ENCODE assay signal across 28 mouse cellular contexts in the genomic region with DNA sequence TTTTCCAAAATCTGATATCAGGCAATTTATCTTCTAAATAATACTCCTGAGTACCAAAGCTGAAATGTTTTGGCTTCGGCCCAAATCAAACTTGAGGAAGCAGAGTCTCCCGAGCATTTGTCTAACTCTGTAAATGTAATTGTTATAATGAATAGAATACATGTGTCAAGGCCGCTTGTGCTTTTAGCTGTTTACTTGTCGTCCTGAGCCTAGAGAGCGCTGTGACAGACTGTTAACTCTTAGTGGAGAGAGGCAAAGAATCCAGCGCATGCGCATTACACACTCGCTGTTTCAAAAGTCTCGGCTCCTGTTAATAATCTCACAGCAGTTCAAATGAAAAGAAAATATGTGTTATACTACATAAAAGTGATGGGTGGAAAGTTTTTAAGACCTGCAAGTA.
A peak's percentile ranks its signal among the peaks of the same experiment; 100 is the strongest.
DNase-seq lines count a peak whose midpoint lies in the region; ATAC-seq and TF ChIP-seq lines count a peak whose summit lies in the region.
"Had no signal": no experiment of that assay in that cellular context is flagged by ENCODE, and none has a peak within 500 bp of the region (broad histone marks: within the 10 kb centered on the region; RNA-seq: fewer than 3 reads in every experiment).

No protein-coding gene starts in this region.

- H3K9ac ChIP-seq in hindbrain, postnatal 0 days (replicated peaks; ENCODE audit: low read length) = no peak overlapping the region
- H3K9ac ChIP-seq in hindbrain, embryonic 12.5 days = no peak overlapping the region
- H3K9ac ChIP-seq: embryonic facial prominence, embryonic 13.5 days; forebrain, embryonic 15.5 days; heart, embryonic 15.5 days; hindbrain, embryonic 15.5 days; intestine, embryonic 15.5 days; limb, embryonic 15.5 days; liver, embryonic 14.5 days; lung, embryonic 15.5 days had no signal

- H3K27ac ChIP-seq in hindbrain, postnatal 0 days = no peak overlapping the region
- H3K27ac ChIP-seq in hindbrain, embryonic 12.5 days = no peak overlapping the region
- no peak overlapping the region for H3K27ac ChIP-seq in gastrocnemius, adult 2 months
- H3K27ac ChIP-seq: embryonic facial prominence, embryonic 13.5 days; forebrain, embryonic 15.5 days; heart, embryonic 15.5 days; hindbrain, embryonic 15.5 days; intestine, embryonic 15.5 days; left cerebral cortex, adult 2 months; limb, embryonic 15.5 days; liver, embryonic 14.5 days; lung, embryonic 15.5 days had no signal

- H3K36me3 ChIP-seq in hindbrain, postnatal 0 days (ENCODE audit: insufficient read depth, low read length) = no peaks in the 10 kb centered on the region
- 0 out of 2 replicates have a peak, but pooled peaks cover 2% of the 10 kb centered on the region for H3K36me3 ChIP-seq in hindbrain, embryonic 12.5 days
- H3K36me3 ChIP-seq: embryonic facial prominence, embryonic 13.5 days; forebrain, embryonic 15.5 days; heart, embryonic 15.5 days; hindbrain, embryonic 15.5 days; intestine, embryonic 15.5 days; limb, embryonic 15.5 days; lung, embryonic 15.5 days had no signal

- peaks cover 7% of the 10 kb centered on the region; the same call in 1 of the 2 replicates for H3K4me1 ChIP-seq in hindbrain, postnatal 0 days (ENCODE audit: insufficient read depth, low read length)
- H3K4me1 ChIP-seq in hindbrain, embryonic 12.5 days = peaks cover 8% of the 10 kb centered on the region
- H3K4me1 ChIP-seq: heart, embryonic 15.5 days; intestine, embryonic 15.5 days; limb, embryonic 15.5 days; lung, embryonic 15.5 days had no signal

- WGBS in hindbrain, postnatal 0 days = 45% methylated on average over 9 of the region's 9 CpGs
- WGBS in hindbrain, embryonic 12.5 days = 66% methylated on average over 9 of the region's 9 CpGs

- DNase-seq in adrenal gland, postnatal 10 days = peak; percentile 4
- DNase-seq in adrenal gland, adult 18-20 months (ENCODE audit: low spot score in 2 of 2) = no peak
- DNase-seq in hindbrain, postnatal 0 days (ENCODE audit: low spot score) = peak; percentile 36
- DNase-seq in ES-CJ7 (ENCODE audit: low read depth, low spot score) = peak; percentile 3
- DNase-seq in brain, embryonic 14.5 days (ENCODE audit: low read depth) = peak; percentile 64
- no peak for DNase-seq in gastrocnemius, adult 2 months
- no peak for DNase-seq in urinary bladder, postnatal 36 days (ENCODE audit: low spot score in 2 of 2)
- DNase-seq: cerebellum, adult 2 months; cerebellum, postnatal 25 days; gastrocnemius, postnatal 36 days; heart, postnatal 4 days; kidney, adult 8-10 months; kidney, postnatal 25 days; layer of hippocampus, adult 9-11 months; left cerebral cortex, postnatal 4 days; lung, postnatal 4 days; thymus, adult 2 months; thymus, postnatal 4 days had no signal

- no peak overlapping the region for H3K4me3 ChIP-seq in hindbrain, postnatal 0 days (ENCODE audit: low read length)
- H3K4me3 ChIP-seq in hindbrain, embryonic 12.5 days = no peak overlapping the region
- H3K4me3 ChIP-seq in gastrocnemius, adult 2 months = no peak overlapping the region
- H3K4me3 ChIP-seq: embryonic facial prominence, embryonic 13.5 days; forebrain, embryonic 15.5 days; heart, embryonic 15.5 days; hindbrain, embryonic 15.5 days; intestine, embryonic 15.5 days; left cerebral cortex, adult 2 months; limb, embryonic 15.5 days; lung, embryonic 15.5 days had no signal

- no peak for TF ChIP-seq CTCF in hindbrain, postnatal 0 days (IDR thresholded peaks at IDR 0.05; ENCODE audit: low read depth)
- TF ChIP-seq CTCF in brain, embryonic 14.5 days (IDR thresholded peaks at IDR 0.05; ENCODE audit: borderline replicate concordance, extremely low read depth, insufficient read depth, insufficient read length) = no peak
- no peak for TF ChIP-seq CTCF in gastrocnemius, adult 2 months (IDR thresholded peaks at IDR 0.05)

- H3K4me2 ChIP-seq in hindbrain, postnatal 0 days (ENCODE audit: low read depth, low read length) = 0 out of 2 replicates have a peak overlapping the region, but pooled peaks have one; percentile 2
- no peak overlapping the region for H3K4me2 ChIP-seq in hindbrain, embryonic 12.5 days (replicated peaks)
- H3K4me2 ChIP-seq: embryonic facial prominence, embryonic 13.5 days; forebrain, embryonic 15.5 days; heart, embryonic 15.5 days; hindbrain, embryonic 15.5 days; intestine, embryonic 15.5 days; limb, embryonic 15.5 days; lung, embryonic 15.5 days had no signal

- no peaks in the 10 kb centered on the region for H3K27me3 ChIP-seq in hindbrain, postnatal 0 days (ENCODE audit: insufficient read depth, low read length)
- no peaks in the 10 kb centered on the region for H3K27me3 ChIP-seq in hindbrain, embryonic 12.5 days
- H3K27me3 ChIP-seq: embryonic facial prominence, embryonic 13.5 days; forebrain, embryonic 15.5 days; heart, embryonic 15.5 days; hindbrain, embryonic 15.5 days; intestine, embryonic 15.5 days; limb, embryonic 15.5 days; lung, embryonic 15.5 days had no signal

- no peak for TF ChIP-seq POLR2A in brain, embryonic 14.5 days (IDR thresholded peaks at IDR 0.05; ENCODE audit: borderline replicate concordance, extremely low read depth, insufficient read depth, insufficient read length, poor library complexity, severe bottlenecking)

- intact Hi-C loops in gastrocnemius, adult 2 months (cut with DNase I) = no loop called here

- no peak for ATAC-seq in hindbrain, postnatal 0 days
- ATAC-seq in hindbrain, embryonic 12.5 days (ENCODE audit: low FRiP score) = no peak
- ATAC-seq: forebrain, embryonic 15.5 days; intestine, embryonic 15.5 days had no signal

- H3K9me3 ChIP-seq in hindbrain, postnatal 0 days (ENCODE audit: low read length) = no peaks in the 10 kb centered on the region
- H3K9me3 ChIP-seq in hindbrain, embryonic 12.5 days (replicated peaks) = no peaks in the 10 kb centered on the region
- H3K9me3 ChIP-seq: embryonic facial prominence, embryonic 13.5 days; forebrain, embryonic 15.5 days; heart, embryonic 15.5 days; hindbrain, embryonic 15.5 days; intestine, embryonic 15.5 days; limb, embryonic 15.5 days; lung, embryonic 15.5 days had no signal

Comparison
In these comparisons a context has a peak if more than half of its experiments do, and no peak if none do; other contexts are left out.
1. DNase-seq: peak in adrenal gland, postnatal 10 days (single experiment), hindbrain, postnatal 0 days (single experiment), ES-CJ7 (single experiment) and brain, embryonic 14.5 days (single experiment); none in adrenal gland, adult 18-20 months (0 of 2), gastrocnemius, adult 2 months (single experiment) and urinary bladder, postnatal 36 days (0 of 2).